Mouse (Mus musculus) liver, embryonic 16.5 days (tissue): ENCODE measurements around the gene Skint11. TPM values are rescaled to one million over a fixed set of nuclear protein-coding genes. Genes with fewer than 3 reads are reported as not detected.
"Not testable (repeated sequence)": the region's sequence is repeated elsewhere in the genome, so short reads cannot be mapped to it uniquely, and the experiment has no call there.

Experiments
- ATAC-seq: fragments of 200-750 bp; cut with Nextera tagmentation; 2 replicates; pipeline ENCODE4 v1.8.0; 2017; ENCODE audit warnings: low read depth, mild to moderate bottlenecking, moderate number of reproducible peaks, moderate library complexity
- H3K27ac ChIP-seq: fragments of 300-500 bp; sonication (generic); 2 replicates; pipeline ENCODE4 v1.5.1; 2014; ENCODE audit warnings: mild to moderate bottlenecking, low read length
- H3K27me3 ChIP-seq: fragments of 300-500 bp; sonication (generic); 2 replicates; pipeline ENCODE4 v1.6.1; 2014; ENCODE audit warnings: low read depth, low read length, mixed read lengths; ENCODE audit not compliant: control insufficient read depth, insufficient read depth
- H3K36me3 ChIP-seq: fragments of 300-500 bp; sonication (generic); 2 replicates; pipeline ENCODE4 v1.6.1; 2014; ENCODE audit warnings: mild to moderate bottlenecking; ENCODE audit not compliant: control insufficient read depth, insufficient read depth
- H3K4me1 ChIP-seq: fragments of 300-500 bp; sonication (generic); 2 replicates; pipeline ENCODE4 v1.6.1; 2014; ENCODE audit warnings: low read depth, low read length, mixed read lengths; ENCODE audit not compliant: control insufficient read depth
- H3K4me2 ChIP-seq: fragments of 300-500 bp; sonication (generic); 2 replicates; pipeline ENCODE4 v1.6.1; 2014; ENCODE audit warnings: low read depth, low read length, mixed read lengths
- H3K4me3 ChIP-seq: fragments of 300-500 bp; sonication (generic); 2 replicates; pipeline ENCODE4 v1.5.1; 2014; ENCODE audit warnings: low read depth, mild to moderate bottlenecking, low read length
- H3K9ac ChIP-seq: fragments of 300-500 bp; sonication (generic); 2 replicates; pipeline ENCODE4 v1.6.1; 2014; ENCODE audit warnings: low read depth, low read length
- H3K9me3 ChIP-seq: fragments of 300-500 bp; sonication (generic); replicated peaks from 2 replicates; pipeline ENCODE4 v1.6.1; 2016; ENCODE audit warnings: low read length; ENCODE audit not compliant: control insufficient read depth
- WGBS: fragments of 180-500 bp; shearing (Covaris S2); extraction: QIAGEN DNeasy Blood & Tissue Kit; methylation state at CpG from one replicate; pipeline ENCODE4 v1.1.7; 2014; ENCODE audit not compliant: insufficient replicate concordance; 5-methylcytosine and 5-hydroxymethylcytosine counted together
- polyA plus RNA-seq: library from polyadenylated mRNA; unstranded; fragments of >200 nt; fragmentation: Nextera tagmentation; extraction: Ambion mirVana; gene quantifications from 2 replicates; pipeline ENCODE4 v1.2.1, GENCODE M21; 2015

Gene Skint11
- not detected in 2 replicates for polyA plus RNA-seq

GRCm38 (mm10) chr4:114163084-114163483 is at the start of gene Skint11:
Gene Skint11, plus strand, starts transcription at chr4:114163384.
- H3K4me2 ChIP-seq: no peak within 1 kb of the TSS
- H3K27me3 ChIP-seq: no peaks in the 10 kb centered on the region
- no peaks in the 10 kb centered on the region for H3K4me1 ChIP-seq
- H3K36me3 ChIP-seq: no peaks in the 10 kb centered on the region
- 53% methylated on average over 1 of the region's 1 CpGs for WGBS
- no peaks in the 10 kb centered on the region for H3K9me3 ChIP-seq
- H3K4me3 ChIP-seq: no peak within 1 kb of the TSS
- no peak within 1 kb of the TSS for H3K9ac ChIP-seq
- no peak within 1 kb of the TSS for H3K27ac ChIP-seq
- ATAC-seq: no peak

GRCm38 (mm10) chr4:114161149-114161548 is 2.0 kb upstream of the Skint11 start:
- Histone ChIP-seq H3K27me3 (no peaks in the 10 kb centered on the region), H3K4me3 (no peak overlapping the region), H3K36me3 (no peaks in the 10 kb centered on the region), H3K9ac (no peak overlapping the region), H3K4me2 (no peak overlapping the region), H3K4me1 (no peaks in the 10 kb centered on the region), H3K27ac (no peak overlapping the region), H3K9me3 (no peaks in the 10 kb centered on the region)
- no peak for ATAC-seq

- H3K9ac ChIP-seq, H3K4me3 ChIP-seq, ATAC-seq, H3K27me3 ChIP-seq, H3K9me3 ChIP-seq, H3K27ac ChIP-seq, H3K4me1 ChIP-seq, H3K4me2 ChIP-seq, H3K36me3 ChIP-seq: not testable (repeated sequence)
- WGBS: 15% methylated on average over 5 of the region's 6 CpGs
Measured at GRCm38 (mm10) chr4:114172898-114173297, 9.7 kb downstream of the Skint11 start.

- H3K9me3 ChIP-seq, ATAC-seq, H3K27ac ChIP-seq, H3K4me3 ChIP-seq, H3K27me3 ChIP-seq, H3K9ac ChIP-seq, H3K4me1 ChIP-seq, H3K4me2 ChIP-seq, H3K36me3 ChIP-seq: not testable (repeated sequence)
- WGBS: 25% methylated on average over 1 of the region's 1 CpGs
Measured at GRCm38 (mm10) chr4:114256906-114257305, 93.7 kb downstream of the Skint11 start.

Other genes starting within 250 kb of the Skint11 start
- gene Skint5, start 163.9 kb upstream of the Skint11 start, polyA plus RNA-seq: not detected in 2 replicates
- 0.06 and 0.12 TPM in 2 replicates for gene Trabd2b, start 243.3 kb downstream of the Skint11 start, polyA plus RNA-seq